7 mouse cellular contexts compared by ENCODE assay signal in the genomic region with DNA sequence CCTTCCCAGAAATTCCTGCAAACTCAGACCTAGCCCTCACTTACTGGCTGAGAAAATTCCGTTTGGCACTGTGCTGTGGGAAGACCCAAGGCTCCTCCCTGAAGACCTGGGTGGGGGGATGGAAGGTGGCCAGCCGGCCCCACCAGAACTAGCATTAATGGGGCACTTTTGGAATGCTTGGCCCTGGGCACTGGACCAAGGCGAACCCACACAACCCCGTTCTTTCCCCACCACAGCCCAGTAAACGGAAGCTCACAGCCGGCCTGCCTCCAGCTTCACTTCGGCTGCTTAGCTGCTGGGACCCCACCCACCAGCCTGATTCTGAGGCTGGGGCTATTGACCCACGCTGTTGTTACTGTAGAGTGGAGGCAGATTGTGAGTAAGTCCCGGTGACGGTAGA. TPM values are rescaled to one million over a fixed set of nuclear protein-coding genes. Genes with fewer than 3 reads are reported as not detected.
DNase-seq lines count a peak whose midpoint lies in the region; ATAC-seq lines count a peak whose summit lies in the region.

No protein-coding gene starts in this region.

- WGBS in neural tube, embryonic 11.5 days, result 47% methylated on average over 10 of the region's 10 CpGs
- WGBS in limb, embryonic 10.5 days, result 50% methylated on average over 10 of the region's 10 CpGs
- WGBS in stomach, embryonic 16.5 days, result 48% methylated on average over 10 of the region's 10 CpGs

- H3K27ac ChIP-seq in neural tube, embryonic 11.5 days (ENCODE audit: low read depth, low read length), result no peak overlapping the region
- H3K27ac ChIP-seq in limb, embryonic 10.5 days, result no peak overlapping the region
- no peak overlapping the region for H3K27ac ChIP-seq in stomach, embryonic 16.5 days (ENCODE audit: low read length)

- no peak overlapping the region for H3K9ac ChIP-seq in neural tube, embryonic 11.5 days (ENCODE audit: low read length)
- H3K9ac ChIP-seq in stomach, embryonic 16.5 days (ENCODE audit: low read length), result no peak overlapping the region; the same call in 1 of the 2 replicates

- no peaks in the 10 kb centered on the region for H3K9me3 ChIP-seq in neural tube, embryonic 11.5 days (ENCODE audit: control insufficient read depth, low read length)
- no peaks in the 10 kb centered on the region for H3K9me3 ChIP-seq in limb, embryonic 10.5 days (replicated peaks)
- H3K9me3 ChIP-seq in stomach, embryonic 16.5 days (replicated peaks; ENCODE audit: control insufficient read depth, low read length), result no peaks in the 10 kb centered on the region

- 0 out of 2 replicates have a peak overlapping the region, but pooled peaks have one; percentile 2 for H3K4me2 ChIP-seq in neural tube, embryonic 11.5 days (ENCODE audit: low read depth)
- H3K4me2 ChIP-seq in stomach, embryonic 16.5 days (ENCODE audit: low read depth, low read length), result no peak overlapping the region

- ATAC-seq in neural tube, embryonic 11.5 days (ENCODE audit: insufficient read depth, low FRiP score, low TSS enrichment), result no peak
- ATAC-seq in stomach, embryonic 16.5 days (ENCODE audit: insufficient read depth, low FRiP score), result no peak

- DNase-seq in neural tube, embryonic 11.5 days (ENCODE audit: low spot score), result no peak
- no peak for DNase-seq in neural tube, embryonic 10.5 days (ENCODE audit: extremely low spot score, low spot score)
- peak; percentile 53 to 63 for DNase-seq in frontal cortex, postnatal 36 days (ENCODE audit: low spot score in 2 of 2)
- no peak for DNase-seq in limb, embryonic 10.5 days (ENCODE audit: low spot score)
- DNase-seq in embryo, embryonic 9.5 days (ENCODE audit: extremely low spot score), result no peak
- DNase-seq in kidney, adult 18-20 months, result no peak

- no peak overlapping the region for H3K4me3 ChIP-seq in neural tube, embryonic 11.5 days (ENCODE audit: low read depth, low read length)
- H3K4me3 ChIP-seq in limb, embryonic 10.5 days, result peak overlapping the region; percentile 71; the same call in 1 of the 2 replicates
- H3K4me3 ChIP-seq in stomach, embryonic 16.5 days (replicated peaks; ENCODE audit: low read length), result peak overlapping the region; percentile 11; the same call in 1 of the 2 replicates

- peaks cover 26% of the 10 kb centered on the region for H3K4me1 ChIP-seq in neural tube, embryonic 11.5 days (ENCODE audit: control insufficient read depth, insufficient read depth, low read length)
- H3K4me1 ChIP-seq in limb, embryonic 10.5 days, result peaks cover 83% of the 10 kb centered on the region
- H3K4me1 ChIP-seq in stomach, embryonic 16.5 days (ENCODE audit: control insufficient read depth, insufficient read depth, low read length), result peaks cover 17% of the 10 kb centered on the region

- peaks cover 14% of the 10 kb centered on the region for H3K27me3 ChIP-seq in neural tube, embryonic 11.5 days (ENCODE audit: control insufficient read depth, insufficient read depth, low read length)
- peaks cover 74% of the 10 kb centered on the region for H3K27me3 ChIP-seq in limb, embryonic 10.5 days (ENCODE audit: low read depth, poor library complexity, severe bottlenecking)
- peaks cover 21% of the 10 kb centered on the region for H3K27me3 ChIP-seq in stomach, embryonic 16.5 days (ENCODE audit: control insufficient read depth, insufficient read depth, low read length)

- H3K36me3 ChIP-seq in neural tube, embryonic 11.5 days (ENCODE audit: control insufficient read depth, insufficient read depth, low read length), result no peaks in the 10 kb centered on the region
- peaks cover 15% of the 10 kb centered on the region for H3K36me3 ChIP-seq in limb, embryonic 10.5 days
- no peaks in the 10 kb centered on the region for H3K36me3 ChIP-seq in stomach, embryonic 16.5 days (ENCODE audit: control insufficient read depth, insufficient read depth, low read length)

RNA-seq across cellular contexts. Expression of gene Sox8, which starts 2.3 kb away (rescaled TPM):
- 6.5 and 9.1 TPM in 2 replicates for polyA plus RNA-seq in neural tube, embryonic 11.5 days (2014; fragmentation: Nextera tagmentation; extraction: Ambion mirVana)
- 11.1 and 13.1 TPM in 2 replicates for polyA plus RNA-seq in limb, embryonic 10.5 days (2016; fragmentation: Nextera tagmentation; extraction: Ambion mirVana)
- 3.0 and 3.3 TPM in 2 replicates for polyA plus RNA-seq in stomach, embryonic 16.5 days (2015; fragmentation: Nextera tagmentation; extraction: Ambion mirVana)

RNA-seq across cellular contexts. Expression of gene Lmf1, which starts 10.7 kb away (rescaled TPM):
- 23.6 and 23.9 TPM in 2 replicates for polyA plus RNA-seq in neural tube, embryonic 11.5 days (2014; fragmentation: Nextera tagmentation; extraction: Ambion mirVana)
- 28.9 and 29.0 TPM in 2 replicates for polyA plus RNA-seq in limb, embryonic 10.5 days (2016; fragmentation: Nextera tagmentation; extraction: Ambion mirVana)
- polyA plus RNA-seq in stomach, embryonic 16.5 days (2015; fragmentation: Nextera tagmentation; extraction: Ambion mirVana), result 27.0 and 28.9 TPM in 2 replicates

Comparison
In these comparisons a context has a peak if more than half of its experiments do, and no peak if none do; other contexts are left out.
1. DNase-seq: peak in frontal cortex, postnatal 36 days (2 of 2); none in neural tube, embryonic 11.5 days (single experiment), neural tube, embryonic 10.5 days (single experiment), limb, embryonic 10.5 days (single experiment), embryo, embryonic 9.5 days (single experiment) and kidney, adult 18-20 months (single experiment).